Mouse (Mus musculus) cerebellum, adult 2 months (tissue): ENCODE results near the gene Pin1.

ENCODE experiments used
- CTCF ChIP-seq: fragments of 200-500 bp; IDR thresholded peaks from 2 replicates; pipeline ENCODE4 v1.5.1; 2011; ENCODE audit warnings: low read depth, mild to moderate bottlenecking, control low read depth, low read length, moderate library complexity, borderline replicate concordance; ENCODE audit not compliant: insufficient read depth
- POLR2A ChIP-seq: fragments of 200-500 bp; IDR thresholded peaks from 2 replicates; pipeline ENCODE4 v1.6.1; 2011; ENCODE audit warnings: low read length, control low read depth, borderline replicate concordance; ENCODE audit not compliant: insufficient read depth

GRCm38 (mm10) chr9:20638552-20638951 is 13.3 kb upstream of the Pin1 start:
- TF ChIP-seq CTCF (no peak), POLR2A (no peak)
